Mouse (Mus musculus) erythroblast, embryonic 14.5 days (primary cell): ENCODE measurements around the gene Ncoa4.

Experiments
- GATA1 ChIP-seq: IDR thresholded peaks from 2 replicates; pipeline ENCODE4 v1.6.1; 2012; ENCODE audit warnings: low read length, inconsistent platforms, mixed read lengths
- TAL1 ChIP-seq: IDR thresholded peaks from 3 replicates; pipeline ENCODE4 v1.6.1; 2012; ENCODE audit warnings: low read length, inconsistent platforms, mixed read lengths

DNA sequence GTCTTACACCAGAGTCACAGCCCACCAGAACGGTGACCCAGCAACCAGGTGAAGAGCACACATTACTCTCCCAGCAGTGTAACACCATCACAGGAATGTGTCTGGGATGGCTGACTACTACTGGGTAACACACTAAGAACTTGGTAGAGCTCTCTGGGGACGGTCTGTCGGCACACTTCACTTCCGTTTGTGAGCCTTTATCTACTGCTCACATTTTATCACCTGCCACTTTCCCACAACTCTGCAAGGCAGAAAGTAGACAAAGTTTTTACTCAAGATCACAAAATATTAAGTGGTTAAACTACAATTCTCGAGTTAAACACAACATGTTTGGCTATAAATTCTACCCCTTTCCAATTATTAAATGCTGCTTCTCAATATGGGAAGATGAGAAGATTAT is 32.3 kb downstream of the Ncoa4 start:
- TF ChIP-seq GATA1 (no peak), TAL1 (no peak)
